Mouse (Mus musculus): ENCODE results near the gene Olfr1090. TPM values are rescaled to one million over a fixed set of nuclear protein-coding genes. Genes with fewer than 3 reads are reported as not detected.

The Olfr1090 gene
- polyA plus RNA-seq (2017; shearing (Covaris generic)), result not detected

DNA sequence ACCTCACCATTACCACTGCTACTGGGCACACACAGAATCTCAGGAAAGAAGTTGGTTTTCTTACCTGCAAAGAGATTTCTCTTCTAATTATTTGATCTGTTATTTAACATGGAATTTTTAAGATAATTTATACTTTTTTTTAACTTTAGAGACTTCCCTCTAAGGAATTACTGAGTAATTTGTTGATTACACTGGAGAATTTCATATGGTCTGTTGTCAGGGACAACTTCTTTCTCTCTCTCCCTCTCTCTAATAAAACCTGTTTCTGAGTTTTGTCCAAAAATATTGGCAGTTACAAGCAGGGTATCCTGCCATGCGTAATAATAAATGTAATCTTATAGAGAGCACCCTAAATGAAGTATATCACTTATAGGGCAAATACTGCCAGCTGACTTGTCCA lies at the start of gene Olfr1090:
Gene Olfr1090 (minus strand): TSS at position 101 of the 400 bp plus-strand sequence.
- ATAC-seq, result no peak

DNA sequence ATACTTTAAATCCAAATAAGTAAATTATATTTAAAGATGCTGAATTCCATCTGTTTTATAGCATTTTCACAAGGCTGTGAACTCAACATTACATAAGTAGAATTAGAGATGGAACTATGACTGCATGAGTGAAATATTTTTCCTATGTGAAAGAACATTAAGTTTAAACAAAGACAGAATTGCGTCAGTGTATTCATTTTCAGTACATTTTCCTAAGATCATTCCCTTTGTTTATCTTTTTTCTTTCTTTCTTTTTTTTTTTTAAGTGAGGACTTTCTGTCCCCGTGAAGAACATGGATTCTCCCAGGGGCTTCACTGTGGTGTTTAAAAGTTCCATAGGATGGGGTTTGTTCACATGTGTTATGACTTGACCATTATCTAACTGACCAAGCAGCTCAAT lies 23.4 kb upstream of the Olfr1090 start, which contains the start of gene Olfr1093:
Gene Olfr1093 (plus strand): TSS at position 301 of the 400 bp plus-strand sequence.
- ATAC-seq, result no peak

DNA sequence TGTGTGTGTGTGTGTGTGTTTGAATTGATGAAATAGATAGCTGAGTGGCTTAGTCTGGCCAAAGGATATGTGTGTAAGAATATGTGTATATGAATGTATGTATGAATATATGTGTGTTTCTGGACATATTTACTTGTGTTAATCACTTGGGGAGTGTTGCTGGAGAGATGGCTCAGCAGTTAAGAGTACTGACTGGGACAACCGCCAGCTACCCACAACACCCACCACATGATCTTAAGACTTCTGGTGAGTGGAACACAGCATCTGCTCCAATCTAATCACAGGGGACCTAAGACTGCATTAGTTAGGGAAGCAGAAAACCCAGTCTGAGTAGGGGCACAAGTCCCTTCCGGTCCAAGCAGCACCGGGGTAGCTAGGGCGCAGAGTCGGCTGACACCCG lies 2.3 kb upstream of the Olfr1090 start:
- no peak for ATAC-seq

DNA sequence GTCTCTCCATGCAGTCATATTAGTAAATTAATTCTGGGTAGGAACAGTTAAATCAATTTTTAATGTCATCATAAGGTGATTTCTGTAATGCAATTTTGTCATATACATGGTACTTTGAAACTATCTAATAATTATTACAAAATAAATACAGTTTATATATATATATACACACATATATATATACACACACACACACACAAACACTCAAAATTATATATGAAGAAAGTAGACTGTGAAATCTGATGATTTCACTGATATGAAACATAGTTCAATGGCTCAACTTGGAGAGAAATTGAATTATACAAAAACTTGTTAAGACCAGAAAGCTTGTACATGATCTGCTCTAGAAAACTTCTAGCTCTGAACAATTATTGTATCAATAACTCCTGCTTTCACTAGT lies 25.2 kb downstream of the Olfr1090 start, which contains the start of gene Olfr1089:
Gene Olfr1089 (minus strand): TSS at position 101 of the 400 bp plus-strand sequence.
- ATAC-seq, result no peak

Other genes starting within 250 kb of the Olfr1090 start
- not detected for gene Olfr1079, start 216.5 kb downstream of the Olfr1090 start, polyA plus RNA-seq (2017; shearing (Covaris generic))
- not detected for gene Olfr1080, start 200.8 kb downstream of the Olfr1090 start, polyA plus RNA-seq (2017; shearing (Covaris generic))
- gene Olfr1082, start 160.0 kb downstream of the Olfr1090 start, polyA plus RNA-seq (2017; shearing (Covaris generic)), result not detected
- not detected for gene Olfr1084, start 119.3 kb downstream of the Olfr1090 start, polyA plus RNA-seq (2017; shearing (Covaris generic))
- not detected for gene Olfr1085, start 97.0 kb downstream of the Olfr1090 start, polyA plus RNA-seq (2017; shearing (Covaris generic))
- gene Olfr1086, start 78.9 kb downstream of the Olfr1090 start, polyA plus RNA-seq (2017; shearing (Covaris generic)), result not detected
- not detected for gene Olfr1087, start 60.6 kb downstream of the Olfr1090 start, polyA plus RNA-seq (2017; shearing (Covaris generic))
- gene Olfr1089, start 25.3 kb downstream of the Olfr1090 start, polyA plus RNA-seq (2017; shearing (Covaris generic)), result not detected
- not detected for gene Olfr1093, start 23.5 kb upstream of the Olfr1090 start, polyA plus RNA-seq (2017; shearing (Covaris generic))
- not detected for gene Olfr141, start 51.0 kb upstream of the Olfr1090 start, polyA plus RNA-seq (2017; shearing (Covaris generic))
- gene Olfr1094, start 65.7 kb upstream of the Olfr1090 start, polyA plus RNA-seq (2017; shearing (Covaris generic)), result not detected
- gene Olfr1095, start 92.7 kb upstream of the Olfr1090 start, polyA plus RNA-seq (2017; shearing (Covaris generic)), result not detected
- gene Gm13723, start 115.8 kb upstream of the Olfr1090 start, polyA plus RNA-seq (2017; shearing (Covaris generic)), result not detected
- not detected for gene Olfr1097, start 133.2 kb upstream of the Olfr1090 start, polyA plus RNA-seq (2017; shearing (Covaris generic))
- gene Olfr1098, start 165.6 kb upstream of the Olfr1090 start, polyA plus RNA-seq (2017; shearing (Covaris generic)), result not detected
- gene Olfr1099, start 201.7 kb upstream of the Olfr1090 start, polyA plus RNA-seq (2017; shearing (Covaris generic)), result not detected
- gene Olfr1100, start 221.0 kb upstream of the Olfr1090 start, polyA plus RNA-seq (2017; shearing (Covaris generic)), result not detected
- not detected for gene Olfr1101, start 232.2 kb upstream of the Olfr1090 start, polyA plus RNA-seq (2017; shearing (Covaris generic))
- not detected for gene Olfr1102, start 239.4 kb upstream of the Olfr1090 start, polyA plus RNA-seq (2017; shearing (Covaris generic))